Mouse (Mus musculus): ENCODE data around the gene Psmb7.

DNA sequence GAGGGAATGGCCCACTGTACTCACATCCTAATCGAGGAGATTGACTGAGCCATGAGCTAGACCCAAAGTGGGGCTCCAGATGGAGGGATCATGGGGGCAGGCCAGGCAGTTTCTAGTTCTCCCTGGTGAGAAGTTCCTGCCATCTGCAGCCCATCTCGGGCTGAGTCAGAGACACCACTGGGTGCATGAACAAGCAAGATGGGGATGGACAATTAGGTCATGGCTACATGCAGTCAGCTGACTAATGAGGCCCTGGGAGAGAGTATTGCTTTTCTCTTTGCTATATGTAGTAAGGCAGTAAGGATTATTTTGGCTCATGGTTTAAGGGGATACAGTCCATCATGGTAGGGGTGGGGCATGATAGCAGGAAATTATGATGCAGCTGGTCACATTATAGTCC lies 9.8 kb upstream of the Psmb7 start:
- no peak for TF ChIP-seq CTCF (IDR thresholded peaks at IDR 0.05; ENCODE audit: borderline replicate concordance, extremely low read depth, insufficient read depth, insufficient read length)
- TF ChIP-seq POLR2A (IDR thresholded peaks at IDR 0.05; ENCODE audit: borderline replicate concordance, extremely low read depth, insufficient read depth, insufficient read length, poor library complexity, severe bottlenecking), result no peak
